Mouse (Mus musculus) kidney, postnatal 10 days (tissue): ENCODE results near the gene Scrn3.

Experiments
- DNase-seq: peaks from one replicate; pipeline ENCODE4 v3.0.0; 2021; ENCODE audit warnings: mixed read lengths

Scrn3 gene

GRCm38 (mm10) chr2:73386356-73387046 lies 74.1 kb downstream of the Scrn3 start, which contains the start of gene Gpr155:
Gene Gpr155 (minus strand): TSS chr2:73386572.
- DNase-seq: peak; percentile 100
